Mouse (Mus musculus) heart, postnatal 0 days (tissue): Measurements from ENCODE around the gene Scn1b.

Experiments used
- CTCF ChIP-seq: IDR thresholded peaks from 2 replicates; pipeline ENCODE4 v1.5.1; 2016; ENCODE audit warnings: antibody characterized with exemption, control low read depth, low read depth
- EP300 ChIP-seq: IDR thresholded peaks from 2 replicates; pipeline ENCODE4 v1.6.1; 2016; ENCODE audit warnings: antibody characterized with exemption, low read depth

DNA sequence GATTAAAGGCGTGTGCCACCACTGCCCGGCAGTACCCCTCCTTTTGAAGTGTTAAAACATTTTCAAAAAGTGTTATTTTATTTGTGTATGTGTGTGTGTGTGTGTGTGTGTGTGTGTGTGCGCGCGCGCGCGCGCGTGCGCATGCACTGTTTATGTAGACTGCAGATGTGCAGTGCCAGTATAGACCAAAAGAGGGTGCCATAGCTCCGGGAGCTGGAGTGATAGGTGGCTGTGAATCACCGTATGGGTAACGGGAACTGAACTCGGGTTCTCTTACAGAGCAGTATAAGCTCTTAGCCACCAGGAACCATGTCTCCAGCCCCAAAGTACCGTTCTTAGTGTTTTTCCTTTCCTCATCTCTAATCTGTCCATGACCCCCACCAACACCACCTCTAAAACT lies 18.1 kb upstream of the Scn1b start:
- TF ChIP-seq CTCF (0 out of 2 replicates have a peak, but pooled peaks have one; percentile 9), EP300 (no peak)
